Mouse (Mus musculus) brain, embryonic 14.5 days (tissue): ENCODE measurements at regions not wholly inside any gene's neighbourhood (a gene's known extent, or its start where the extent isn't known, plus 50 kb on each side); places are given as distances from the start of the nearest gene placed in this dataset.

Experiments
- DNase-seq: peaks from one replicate; pipeline ENCODE4 v3.0.0-alpha.2; 2011; ENCODE audit warnings: low read depth
- CTCF ChIP-seq: fragments of 200-500 bp; IDR thresholded peaks from 2 replicates; pipeline ENCODE4 v1.5.1; 2012; ENCODE audit warnings: inconsistent platforms, mild to moderate bottlenecking, moderate library complexity, borderline replicate concordance; ENCODE audit not compliant: insufficient read depth, insufficient read length; ENCODE audit errors: extremely low read depth
- POLR2A ChIP-seq: fragments of 200-500 bp; IDR thresholded peaks from 2 replicates; pipeline ENCODE4 v1.6.1; 2012; ENCODE audit warnings: mild to moderate bottlenecking, inconsistent platforms, borderline replicate concordance; ENCODE audit not compliant: poor library complexity, insufficient read depth, insufficient read length, severe bottlenecking; ENCODE audit errors: extremely low read depth

DNA sequence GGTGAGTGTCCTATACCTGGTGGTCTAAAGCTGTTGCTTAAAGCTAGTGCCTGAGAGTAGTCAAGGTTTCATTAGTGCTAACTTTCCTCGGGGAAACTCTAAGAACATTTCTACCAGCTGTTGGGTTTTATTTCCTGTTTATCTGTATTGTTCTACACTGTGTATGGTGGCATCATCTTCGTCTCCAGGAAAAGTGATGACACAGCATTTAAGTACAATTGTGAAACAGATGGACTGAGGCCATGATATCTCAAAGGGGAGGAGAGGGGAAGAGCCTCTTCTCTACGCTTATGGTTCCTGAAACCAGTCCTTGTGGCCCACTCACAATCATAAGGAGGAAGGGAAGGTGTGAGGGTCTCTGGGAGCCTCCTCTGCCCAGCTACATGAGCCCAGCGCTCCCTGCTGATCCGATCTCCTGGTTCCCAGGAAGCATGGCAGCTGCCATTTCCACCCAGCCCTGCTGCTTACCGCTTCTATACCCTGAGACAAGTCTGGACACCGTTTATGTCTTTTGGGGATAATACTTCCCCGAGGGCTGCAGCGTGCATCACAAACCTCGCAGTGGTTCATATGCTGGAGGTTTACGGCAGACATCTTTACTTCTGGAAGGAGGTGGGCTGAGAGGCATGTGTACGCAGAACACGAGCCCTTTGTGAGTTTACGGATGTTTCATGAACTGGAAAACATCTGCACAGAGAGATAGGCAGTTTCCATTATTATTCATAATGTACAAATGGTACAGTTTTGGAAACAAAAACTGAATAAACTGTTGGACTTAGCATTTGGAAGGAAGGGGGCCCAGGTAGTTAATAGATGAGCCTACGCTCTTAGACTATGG, 189.6 kb downstream of the Fam43a start:
- TF ChIP-seq CTCF: no peak
- TF ChIP-seq POLR2A: no peak

DNA sequence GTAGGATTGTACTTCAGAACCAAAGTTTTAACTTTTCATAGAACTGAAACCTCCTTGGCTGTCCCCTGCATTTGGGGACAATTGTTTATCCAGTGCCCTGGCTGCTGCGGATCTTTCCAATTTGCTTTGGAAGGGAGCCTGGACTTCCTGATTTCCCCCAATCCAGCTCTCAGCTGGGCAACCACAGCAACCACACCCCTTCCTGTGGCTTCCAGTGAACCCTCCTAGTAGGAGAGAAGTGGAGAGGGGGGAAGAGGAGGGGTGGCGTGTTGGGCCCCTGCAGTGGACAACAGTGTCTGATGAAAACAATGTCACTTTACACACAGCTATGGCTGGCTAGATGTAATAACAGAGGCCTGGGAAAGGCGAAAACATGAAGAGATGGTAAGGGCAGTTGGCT, 190.5 kb downstream of the Fam43a start:
- TF ChIP-seq POLR2A (no peak), CTCF (no peak)
- no peak for DNase-seq

More for the DNA sequence above, 189.6 kb downstream of the Fam43a start:
- no peak for DNase-seq

DNA sequence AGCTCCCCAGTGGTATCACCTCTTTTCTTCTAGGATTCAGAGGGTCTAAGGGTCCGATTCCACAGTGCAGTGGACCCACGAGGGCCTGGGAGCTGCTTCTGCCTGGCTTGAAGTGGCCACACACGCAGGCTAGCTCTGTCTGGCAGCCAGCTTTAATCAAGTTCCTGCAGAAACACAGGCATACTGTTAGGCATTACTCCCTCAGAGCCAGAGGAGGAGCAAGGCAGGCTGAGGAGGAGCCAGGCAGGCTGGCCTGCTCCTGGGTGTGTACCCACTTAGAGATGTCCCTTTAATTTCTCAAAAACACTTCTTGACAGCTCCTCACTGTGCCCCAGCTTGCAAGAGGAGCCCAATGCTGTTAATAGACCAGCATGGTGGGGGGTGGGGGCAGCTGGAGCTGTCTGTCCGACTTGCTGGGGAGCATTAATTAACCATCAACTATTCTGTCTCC, 191.1 kb downstream of the Fam43a start:
- TF ChIP-seq POLR2A (no peak), CTCF (no peak)
- peak; percentile 65 for DNase-seq

DNA sequence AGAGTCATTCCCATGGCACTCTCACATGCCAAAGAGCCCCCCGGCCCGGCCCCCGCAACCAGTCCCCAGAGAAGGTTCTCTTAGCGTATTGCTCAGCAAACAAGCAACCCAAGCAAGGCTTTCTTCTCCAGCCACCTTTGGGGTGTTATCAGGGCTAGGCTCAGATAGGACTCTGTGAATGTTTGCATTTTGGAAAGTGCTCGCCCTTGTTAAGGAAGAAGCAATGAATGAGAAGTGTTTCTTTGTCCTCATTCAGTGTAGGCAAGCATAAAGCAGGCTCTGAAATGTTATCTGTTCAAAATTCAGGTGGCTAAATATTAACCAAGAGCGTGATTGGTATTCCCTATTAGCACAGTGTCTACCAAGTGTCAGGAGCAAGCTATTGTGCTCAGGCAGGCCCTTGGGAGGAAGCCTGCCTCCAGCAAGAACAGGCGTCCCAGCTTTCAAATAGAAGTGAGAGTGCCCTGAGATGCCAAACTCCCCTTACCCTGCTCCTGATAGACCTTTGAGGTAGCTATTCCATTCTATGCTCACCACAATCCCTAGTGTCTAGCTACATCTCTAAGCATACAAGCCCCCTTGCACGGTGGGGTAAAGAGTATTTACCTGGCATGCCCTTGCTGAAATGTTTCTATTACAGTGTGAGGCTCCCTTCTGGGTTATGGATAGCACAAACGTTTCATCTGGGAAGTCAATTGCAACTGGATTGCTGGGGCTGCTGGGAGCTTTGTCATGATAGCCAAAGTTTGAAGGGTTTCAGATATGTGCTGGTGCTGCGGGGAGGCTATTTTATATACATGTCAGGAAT, 191.7 kb downstream of the Fam43a start:
- DNase-seq: no peak
- TF ChIP-seq POLR2A (no peak), CTCF (no peak)

DNA sequence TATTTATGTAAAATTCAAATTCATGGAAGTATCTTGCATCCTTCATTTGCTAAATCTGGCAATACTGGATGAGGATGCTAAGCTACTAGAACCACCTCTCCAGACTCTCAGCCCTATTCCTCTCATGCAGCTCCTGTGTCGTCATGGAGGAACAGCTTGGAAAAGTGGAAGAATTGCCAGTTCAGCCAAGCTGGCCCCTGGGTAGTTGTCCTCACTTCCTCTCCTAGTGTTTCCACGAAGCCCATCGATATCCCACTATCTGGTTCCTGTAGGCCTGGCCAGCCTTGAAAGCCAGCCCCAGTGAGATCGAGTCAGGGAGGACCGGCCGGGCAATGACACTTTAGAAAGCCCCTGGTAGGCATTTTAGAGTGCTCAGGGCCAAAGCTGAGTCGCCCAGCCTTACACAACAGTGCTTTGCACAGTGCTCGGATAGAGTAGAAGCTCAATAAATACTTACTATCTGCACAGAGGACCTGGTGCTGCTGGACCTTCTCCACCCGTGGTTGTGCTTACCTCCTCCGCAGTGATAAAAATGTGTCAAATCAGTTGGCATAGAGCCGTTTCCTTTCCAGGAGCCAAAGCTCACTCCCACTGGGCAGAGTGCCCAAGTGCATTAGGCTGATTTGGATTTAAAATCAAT, 193.3 kb downstream of the Fam43a start:
- DNase-seq: peak; percentile 91
- TF ChIP-seq POLR2A (no peak), CTCF (no peak)

DNA sequence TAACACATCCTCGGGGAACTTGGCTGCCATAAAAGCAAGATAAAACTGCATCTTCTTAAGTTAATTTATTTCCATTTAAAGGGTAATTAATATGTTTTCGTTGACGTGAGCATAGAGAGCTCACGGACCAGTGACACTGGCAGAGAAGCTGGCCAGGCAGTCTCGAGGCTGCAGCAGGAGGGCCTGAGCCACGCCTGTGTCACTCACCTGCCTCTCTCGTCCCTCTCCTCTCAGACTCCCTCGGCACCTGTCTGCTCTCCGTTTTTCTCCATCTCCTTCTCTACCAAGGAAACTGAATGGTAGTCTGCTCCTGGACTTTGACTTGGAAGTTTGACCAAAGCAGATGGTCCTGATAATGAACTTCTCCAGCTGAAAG, 193.8 kb downstream of the Fam43a start:
- no peak for DNase-seq
- TF ChIP-seq CTCF (no peak), POLR2A (no peak)

DNA sequence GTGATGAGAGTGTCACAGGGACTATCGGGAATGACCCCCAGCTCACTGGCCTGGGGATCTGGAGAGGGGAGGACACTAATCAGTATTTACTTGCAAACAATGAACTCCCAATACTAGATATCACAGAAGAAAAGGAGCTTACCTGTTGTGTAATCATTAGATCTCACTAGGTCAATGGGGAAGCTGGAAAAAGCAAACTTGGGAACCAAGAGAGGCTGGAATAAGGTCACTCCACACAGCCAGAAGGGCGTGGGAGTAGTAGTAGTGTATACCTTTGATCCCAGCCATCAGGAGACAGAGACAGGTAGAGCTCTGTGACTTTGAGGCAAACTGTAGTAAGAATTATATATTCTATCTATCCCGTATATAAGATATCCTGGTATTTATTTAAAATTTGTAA, 194.3 kb downstream of the Fam43a start:
- no peak for TF ChIP-seq POLR2A
- TF ChIP-seq CTCF: no peak
- DNase-seq: no peak

DNA sequence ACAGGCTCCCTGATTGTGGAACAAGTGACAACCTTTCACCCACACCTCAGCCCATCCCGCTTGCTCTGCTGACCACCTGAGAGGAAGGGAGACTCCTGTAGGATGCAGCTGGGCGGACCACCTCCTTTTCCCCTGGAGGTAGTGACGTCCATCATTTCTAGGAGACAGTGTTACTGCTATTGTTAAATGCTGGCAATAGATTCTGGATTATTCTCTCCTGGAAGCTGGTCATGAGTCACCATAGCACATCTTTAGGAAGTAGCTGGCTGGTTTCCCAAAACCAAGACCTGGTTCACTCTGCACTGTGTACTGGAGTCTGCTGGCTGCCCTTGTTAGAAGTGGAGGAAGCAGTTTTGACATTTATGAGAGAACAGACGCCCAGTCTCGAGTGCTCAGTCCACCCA, 196.0 kb downstream of the Fam43a start:
- no peak for TF ChIP-seq CTCF
- TF ChIP-seq POLR2A: no peak
- no peak for DNase-seq

DNA sequence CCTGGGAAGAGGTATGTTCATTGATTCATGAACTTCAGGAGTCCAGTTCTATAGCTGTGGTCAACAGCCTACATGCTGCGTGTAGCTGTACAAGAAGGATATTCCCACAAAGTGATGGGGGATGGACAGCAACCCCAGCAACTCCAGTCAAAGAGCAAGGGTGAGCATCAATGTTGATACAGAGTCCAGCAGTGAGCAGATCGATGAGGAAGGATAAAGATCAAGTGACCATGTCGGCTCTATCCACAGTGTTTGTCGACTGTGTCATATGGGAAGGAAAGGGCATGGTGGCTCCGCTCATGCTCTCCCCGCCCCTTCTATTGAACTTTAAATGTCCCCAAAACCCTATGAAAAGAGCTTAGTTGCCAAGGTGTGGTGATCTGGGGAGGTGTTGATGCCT, 196.6 kb downstream of the Fam43a start:
- TF ChIP-seq POLR2A: no peak
- no peak for TF ChIP-seq CTCF
- no peak for DNase-seq

DNA sequence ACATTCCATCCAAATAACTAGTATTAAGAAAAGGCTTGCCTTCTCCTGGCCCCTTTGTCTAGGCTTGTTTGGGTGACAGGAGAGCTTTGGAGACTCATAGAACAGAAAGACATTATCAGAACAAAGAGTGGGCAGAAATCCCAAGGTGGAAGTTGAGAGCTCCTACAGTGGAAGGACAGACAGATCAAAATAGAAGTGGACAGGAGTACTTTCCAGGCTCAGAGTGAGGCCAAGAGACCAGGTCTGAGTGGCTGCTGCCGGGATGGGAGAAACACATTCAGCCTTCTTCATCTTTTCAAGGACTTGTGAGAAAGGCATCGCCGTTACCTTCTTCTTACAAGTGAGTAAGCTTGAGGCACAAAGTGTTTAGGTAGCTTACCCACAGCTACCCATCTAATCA, 197.5 kb downstream of the Fam43a start:
- TF ChIP-seq CTCF: no peak
- no peak for TF ChIP-seq POLR2A

DNA sequence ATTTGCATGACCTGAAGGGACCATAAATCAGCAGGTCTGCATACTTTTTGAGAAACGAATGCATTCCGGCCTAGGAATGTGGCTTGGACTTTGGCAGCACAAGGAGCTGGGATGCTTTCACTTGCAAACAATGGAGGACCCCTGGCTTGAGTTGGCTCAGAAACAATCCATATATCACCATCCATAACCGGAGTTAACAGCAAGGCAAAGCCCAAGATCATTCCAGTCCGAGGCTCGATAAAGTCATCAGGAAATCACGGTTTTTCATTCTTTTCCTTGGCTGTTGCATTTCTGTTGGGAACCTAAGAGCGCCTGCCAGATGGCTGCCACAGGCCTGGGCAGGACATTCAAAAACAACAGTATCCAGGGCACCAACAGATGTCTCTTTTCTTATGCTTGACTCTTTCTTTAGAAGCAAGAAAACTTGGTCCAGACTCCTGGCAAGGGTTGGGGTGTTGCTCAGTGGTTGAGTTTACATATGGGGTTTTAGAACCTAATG, 198.5 kb downstream of the Fam43a start:
- TF ChIP-seq POLR2A (no peak), CTCF (no peak)
- peak; percentile 76 for DNase-seq

More for the DNA sequence above, 197.5 kb downstream of the Fam43a start:
- no peak for DNase-seq

DNA sequence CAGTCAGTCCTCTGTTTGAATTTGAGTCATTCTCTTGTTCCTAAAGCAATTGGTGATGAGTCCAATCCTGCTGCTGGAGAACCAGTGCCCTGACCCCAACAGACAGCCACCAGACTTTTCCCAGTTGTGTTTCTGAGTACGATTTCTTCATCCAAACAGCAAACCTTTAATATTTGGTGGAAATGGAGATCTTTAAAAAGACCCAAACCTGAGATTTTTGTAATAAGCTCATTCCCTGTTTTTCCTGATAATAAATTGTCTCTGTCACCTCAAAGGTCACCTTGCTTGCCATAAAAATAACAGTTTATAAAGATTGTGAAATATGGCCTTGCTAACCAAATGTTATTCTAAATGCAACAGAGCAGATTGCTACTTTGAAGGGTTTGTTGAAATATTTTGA, 199.0 kb downstream of the Fam43a start:
- TF ChIP-seq POLR2A (no peak), CTCF (no peak)
- no peak for DNase-seq
